Mouse (Mus musculus) left cerebral cortex, postnatal 4 days (tissue): ENCODE data around the gene Aoah. TPM values are rescaled to one million over a fixed set of nuclear protein-coding genes. Genes with fewer than 3 reads are reported as not detected.
A peak's percentile ranks its signal among the peaks of the same experiment; 100 is the strongest.

Experiments
- DNase-seq: peaks from one replicate; pipeline ENCODE4 v3.0.0-alpha.2; 2022
- intact Hi-C: fragments of 180-260 bp; cut with DNase I; formaldehyde crosslinking; loops from one replicate; pipeline ENCODE4 v1.15.1; 2025
- total RNA-seq, 2 experiments: library from RNA; stranded (reverse); gene quantifications; 2 replicates each; pipeline ENCODE4 v1.2.3; 2021

Gene Aoah
- under 1 TPM; 0.38 to 0.46 TPM for total RNA-seq

GRCm38 (mm10) chr13:20793901-20794300 is at the start of gene Aoah:
Gene Aoah (plus strand): TSS chr13:20794113.
- intact Hi-C loops, result no loop called here
- DNase-seq, result no peak

- intact Hi-C loops, result no loop called here
- DNase-seq, result no peak
Measured at GRCm38 (mm10) chr13:20754843-20755242, 39.1 kb upstream of the Aoah start.

DNA sequence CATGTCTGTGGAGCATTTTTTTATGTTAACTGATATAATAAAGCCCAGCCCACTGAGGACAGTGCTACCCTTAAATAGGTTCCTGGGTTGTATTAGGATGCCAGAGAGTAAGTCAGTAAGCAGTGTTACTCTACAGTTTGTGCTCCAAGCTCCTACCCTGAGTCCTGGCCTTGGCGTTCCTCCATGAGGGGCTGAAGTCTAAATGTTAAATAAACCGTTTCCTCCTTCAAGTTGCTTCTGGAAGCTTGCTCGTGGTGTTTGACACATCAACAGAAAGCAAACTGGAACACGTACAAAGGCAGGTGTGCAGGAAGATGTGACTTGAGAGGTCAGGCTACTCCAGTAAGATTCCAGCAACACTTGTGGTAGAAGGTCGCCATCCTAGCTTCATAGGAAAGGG is 10.3 kb upstream of the Aoah start:
- DNase-seq, result no peak
- intact Hi-C loops, result no loop called here

DNA sequence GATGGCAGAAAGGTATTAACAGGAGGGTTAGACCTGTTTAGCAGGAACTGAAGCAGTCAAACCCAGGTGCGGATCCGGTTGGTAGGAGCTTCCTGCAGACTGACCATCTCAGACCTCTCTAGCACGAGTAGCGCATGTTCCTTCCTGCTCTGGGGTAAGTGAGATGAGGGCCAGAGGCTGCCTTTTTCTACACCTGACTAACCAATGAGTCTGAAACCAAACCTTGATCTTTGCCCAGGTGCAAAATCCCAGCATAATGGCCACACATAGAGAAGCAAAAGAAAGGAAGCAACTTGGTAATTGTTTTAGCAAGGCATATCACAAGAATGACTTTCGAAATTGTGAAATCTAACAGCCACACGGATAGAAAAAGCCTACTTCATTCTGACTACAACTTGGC is 9.9 kb upstream of the Aoah start:
- DNase-seq, result no peak
- intact Hi-C loops, result no loop called here

GRCm38 (mm10) chr13:20785960-20786359 is 8.0 kb upstream of the Aoah start:
- peak; percentile 72 for DNase-seq
- intact Hi-C loops, result no loop called here

- intact Hi-C loops, result no loop called here
- no peak for DNase-seq
Measured at GRCm38 (mm10) chr13:20786825-20787245, 7.1 kb upstream of the Aoah start.

DNA sequence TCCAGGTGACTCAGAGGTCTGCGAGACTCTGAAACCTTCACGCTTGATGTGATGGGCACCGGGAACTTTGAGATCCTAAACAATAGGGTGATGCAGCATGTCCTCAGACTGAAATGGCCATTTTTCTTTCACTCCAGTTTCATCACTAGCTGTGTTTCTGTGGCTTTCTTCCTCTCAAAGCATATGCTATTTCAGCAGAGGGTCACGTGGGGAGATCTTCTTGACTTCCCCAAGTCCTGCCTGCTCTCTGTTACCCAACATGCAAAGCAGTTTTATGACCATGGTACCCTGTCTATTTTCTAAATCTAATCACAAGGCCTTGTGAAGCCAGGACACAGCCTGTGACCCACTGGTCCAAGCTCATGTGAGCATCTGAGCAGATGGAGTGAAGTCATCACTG is 6.0 kb upstream of the Aoah start:
- intact Hi-C loops, result no loop called here

DNA sequence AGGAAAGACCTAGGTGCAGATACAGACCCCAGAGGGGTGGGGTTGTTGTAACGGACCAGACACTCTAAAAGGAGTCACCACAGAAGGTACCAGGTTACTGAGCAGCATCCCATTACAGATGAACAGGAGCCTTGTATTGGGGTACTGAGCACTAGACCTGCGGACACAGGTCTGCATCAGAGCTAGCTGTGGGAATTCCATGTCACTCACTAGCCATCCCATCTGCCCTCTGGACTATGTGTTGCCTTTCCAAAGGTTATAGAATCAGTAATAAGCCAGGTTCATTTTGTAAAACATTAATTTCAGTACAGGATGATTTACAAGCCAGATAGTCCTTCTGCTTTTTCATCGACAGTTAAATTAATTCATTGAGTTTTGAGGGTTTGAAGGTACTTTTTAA is 2.7 kb downstream of the Aoah start:
- intact Hi-C loops, result no loop called here
- DNase-seq, result no peak

More for the DNA sequence above, 6.0 kb upstream of the Aoah start:
- no peak for DNase-seq

DNA sequence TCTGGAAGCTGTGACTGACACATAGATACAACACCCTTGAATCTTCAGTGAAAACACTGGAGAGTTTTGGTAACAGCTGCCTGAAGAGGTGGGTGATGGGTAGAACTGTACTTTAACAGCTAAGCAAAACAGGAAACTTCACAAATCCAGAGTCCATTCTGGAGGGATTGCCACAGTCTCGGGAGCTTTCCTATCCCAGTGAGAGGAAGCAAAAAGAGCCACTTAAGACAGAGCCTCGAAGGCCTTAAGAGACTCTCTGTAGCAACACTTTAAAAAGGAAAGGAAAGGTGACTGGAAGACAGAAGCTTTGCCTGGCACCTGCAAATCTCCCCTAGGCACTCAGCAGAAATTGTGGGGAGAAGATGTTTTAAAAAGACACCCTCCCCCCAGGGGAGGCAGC is 4.6 kb downstream of the Aoah start:
- intact Hi-C loops, result no loop called here
- DNase-seq, result no peak

DNA sequence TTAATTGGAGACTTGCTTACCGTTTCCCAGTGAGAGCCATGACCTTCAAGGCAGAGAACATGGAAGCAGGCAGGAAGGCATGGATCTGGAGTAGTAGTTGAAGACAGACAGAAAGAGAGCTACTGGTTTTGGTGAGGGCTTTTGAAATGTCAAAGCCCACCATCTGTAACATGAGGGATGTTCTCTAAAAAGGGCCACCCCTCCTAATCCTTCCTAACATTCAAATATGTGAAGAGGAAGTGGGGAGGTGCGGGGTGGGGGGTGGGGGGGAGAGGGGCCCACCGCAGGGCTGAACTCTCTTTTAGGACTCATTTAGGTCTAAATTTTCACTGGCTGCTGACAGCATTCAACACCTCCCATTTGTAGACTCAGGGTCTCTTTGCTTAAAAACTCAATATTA is 5.9 kb downstream of the Aoah start:
- intact Hi-C loops, result no loop called here
- no peak for DNase-seq

GRCm38 (mm10) chr13:20800569-20800968 is 6.7 kb downstream of the Aoah start:
- no peak for DNase-seq
- intact Hi-C loops, result no loop called here

GRCm38 (mm10) chr13:20811782-20812406 is 18.0 kb downstream of the Aoah start:
- intact Hi-C loops, result no loop called here
- DNase-seq, result no peak

DNA sequence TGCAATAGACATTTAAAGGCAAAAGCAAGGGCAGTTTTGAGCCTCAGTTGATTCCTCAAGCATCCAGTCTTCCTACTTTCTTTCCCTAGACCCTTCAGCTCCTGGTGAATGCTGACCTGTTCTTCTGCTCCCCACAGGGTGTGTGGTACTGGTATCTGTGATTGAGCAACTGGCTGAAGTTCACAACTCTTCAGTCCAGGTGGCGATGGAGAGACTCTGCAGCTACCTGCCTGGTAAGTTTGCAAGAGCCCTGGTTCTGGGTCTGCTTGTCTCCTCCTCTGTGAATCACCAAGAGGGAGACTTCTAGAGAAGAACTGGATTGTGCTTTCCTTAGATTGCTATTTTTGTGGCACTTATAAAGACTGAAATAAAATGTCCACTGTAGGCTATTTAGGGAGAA is 22.5 kb downstream of the Aoah start:
- intact Hi-C loops, result no loop called here
- no peak for DNase-seq

GRCm38 (mm10) chr13:20820712-20821328 is 26.9 kb downstream of the Aoah start:
- intact Hi-C loops, result no loop called here
- DNase-seq, result no peak

- intact Hi-C loops, result no loop called here
- no peak for DNase-seq
Measured at GRCm38 (mm10) chr13:20828728-20829127, 34.8 kb downstream of the Aoah start.

DNA sequence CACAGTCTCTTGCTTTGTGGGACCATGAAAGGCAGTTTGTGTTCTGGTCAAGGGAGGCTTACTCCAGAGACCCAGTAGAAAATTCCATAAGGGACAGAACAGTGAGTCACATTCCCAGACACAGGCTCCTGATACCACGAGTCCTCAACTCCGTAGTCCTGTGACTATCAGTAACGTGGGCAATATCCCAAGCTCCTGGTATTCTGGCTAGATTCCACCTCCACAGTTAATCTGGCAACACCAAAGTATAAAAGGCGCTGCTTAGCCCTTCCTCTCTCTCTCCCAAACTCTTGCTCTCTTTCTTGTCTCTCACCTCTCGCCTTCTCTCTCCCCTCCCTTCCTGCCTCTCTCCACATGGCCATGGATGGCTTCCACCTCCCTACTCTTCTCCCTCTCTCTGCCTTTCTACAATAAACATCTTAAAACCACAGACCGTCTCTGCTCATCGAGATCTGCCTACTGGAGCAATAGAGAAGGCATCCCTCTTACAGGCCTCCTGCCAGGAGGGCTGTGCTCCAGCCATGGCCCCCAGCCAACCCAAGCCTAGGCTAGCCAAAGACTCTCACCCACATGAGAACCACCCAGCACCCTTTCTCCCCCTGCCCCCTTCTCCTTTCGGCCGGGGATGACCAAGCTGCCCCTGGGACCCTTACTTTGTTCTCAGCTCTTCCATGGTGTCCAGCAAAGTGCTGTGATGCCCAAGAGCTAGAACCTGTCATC is 35.4 kb downstream of the Aoah start:
- intact Hi-C loops, result no loop called here
- peak; percentile 18 for DNase-seq

DNA sequence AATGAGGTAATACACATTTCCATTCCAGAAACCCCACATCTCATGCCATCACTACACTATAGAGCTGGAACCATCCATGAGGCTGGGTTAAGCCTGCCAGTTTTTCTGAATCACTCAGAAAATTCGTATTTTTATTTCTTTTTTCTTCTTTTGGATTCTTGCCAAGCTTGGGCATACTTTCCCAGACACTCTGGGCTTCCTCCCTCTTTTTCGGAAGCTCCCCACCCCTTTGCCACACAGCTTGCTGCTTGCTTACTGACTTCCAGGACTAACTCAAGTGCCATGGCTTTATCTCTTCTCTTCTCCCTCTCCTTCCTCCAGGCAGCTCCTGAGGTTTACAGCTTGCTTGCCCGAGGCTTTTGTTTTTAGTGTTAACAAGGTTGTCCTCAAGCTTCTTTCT is 62.0 kb downstream of the Aoah start:
- intact Hi-C loops, result no loop called here
- no peak for DNase-seq

GRCm38 (mm10) chr13:20899372-20899771 is 105.5 kb downstream of the Aoah start:
- no peak for DNase-seq
- intact Hi-C loops, result no loop called here

DNA sequence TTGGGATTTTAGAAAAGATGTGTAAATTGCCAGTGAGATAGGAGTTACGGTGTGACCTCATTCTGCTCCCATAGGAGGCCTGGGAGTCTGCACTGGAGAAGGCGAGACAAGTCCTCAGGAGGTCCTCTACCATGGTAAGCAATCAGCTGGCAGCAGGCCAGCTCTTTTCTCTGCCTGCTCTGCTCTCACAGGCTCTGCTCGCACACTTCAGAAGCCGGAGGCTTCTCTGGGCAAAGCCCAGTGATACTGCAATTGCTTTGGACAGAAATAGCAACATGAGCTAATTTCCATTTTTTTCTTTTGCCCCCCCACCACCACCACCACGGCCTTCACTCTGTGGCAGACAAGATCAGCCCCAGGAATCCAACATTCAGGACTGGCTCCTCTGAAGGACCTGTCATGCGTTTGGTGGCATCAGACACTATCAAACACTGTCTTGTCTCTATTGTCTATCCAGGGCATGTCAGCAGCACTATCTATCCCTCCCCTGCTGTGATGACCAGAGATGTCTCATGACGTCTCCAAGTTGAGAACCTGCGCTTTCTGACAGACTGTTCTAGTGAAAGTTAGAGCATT is 106.6 kb downstream of the Aoah start:
- peak; percentile 76 for DNase-seq
- intact Hi-C loops, result no loop called here

GRCm38 (mm10) chr13:20900972-20901457 is 107.1 kb downstream of the Aoah start:
- intact Hi-C loops, result no loop called here
- no peak for DNase-seq

GRCm38 (mm10) chr13:20901634-20902135 is 107.8 kb downstream of the Aoah start:
- intact Hi-C loops, result no loop called here
- no peak for DNase-seq
